Mouse (Mus musculus): ENCODE data around the gene Olfr698.
"Not testable (repeated sequence)": the region's sequence is repeated elsewhere in the genome, so short reads cannot be mapped to it uniquely, and the experiment has no call there.

The Olfr698 gene

GRCm38 (mm10) chr7:106755297-106755696 lies at the start of gene Olfr698:
Olfr698 (minus strand) TSS chr7:106755397.
- DNase-seq (ENCODE audit: low spot score): no peak

GRCm38 (mm10) chr7:106793098-106793497 lies 37.9 kb upstream of the Olfr698 start, which contains the start of gene Olfr699:
Olfr699 (minus strand) TSS chr7:106793198.
- DNase-seq (ENCODE audit: low spot score): no peak

GRCm38 (mm10) chr7:106788330-106788729 lies 33.1 kb upstream of the Olfr698 start:
- DNase-seq (ENCODE audit: low spot score): no peak

GRCm38 (mm10) chr7:106761008-106761407 lies 5.8 kb upstream of the Olfr698 start:
- DNase-seq (ENCODE audit: low spot score): not testable (repeated sequence)

GRCm38 (mm10) chr7:106758800-106759199 lies 3.6 kb upstream of the Olfr698 start:
- no peak for DNase-seq (ENCODE audit: low spot score)

- DNase-seq (ENCODE audit: low spot score): no peak
Measured at GRCm38 (mm10) chr7:106745811-106746210, 9.4 kb downstream of the Olfr698 start.

- no peak for DNase-seq (ENCODE audit: low spot score)
Measured at GRCm38 (mm10) chr7:106742343-106742742, 12.9 kb downstream of the Olfr698 start, which contains the start of gene Olfr697. Olfr697 (minus strand) TSS chr7:106742443.

- DNase-seq (ENCODE audit: low spot score): no peak
Measured at GRCm38 (mm10) chr7:106737028-106737427, 18.2 kb downstream of the Olfr698 start.

- DNase-seq (ENCODE audit: low spot score): no peak
Measured at GRCm38 (mm10) chr7:106733717-106734116, 21.5 kb downstream of the Olfr698 start.

GRCm38 (mm10) chr7:106725654-106726053 lies 29.5 kb downstream of the Olfr698 start:
- DNase-seq (ENCODE audit: low spot score): not testable (repeated sequence)

GRCm38 (mm10) chr7:106716296-106716695 lies 38.9 kb downstream of the Olfr698 start, which contains the start of gene Olfr695:
Olfr695 (minus strand) TSS chr7:106716396.
- DNase-seq (ENCODE audit: low spot score): no peak

GRCm38 (mm10) chr7:106711463-106711862 lies 43.7 kb downstream of the Olfr698 start:
- no peak for DNase-seq (ENCODE audit: low spot score)

GRCm38 (mm10) chr7:106707705-106708104 lies 47.5 kb downstream of the Olfr698 start:
- DNase-seq (ENCODE audit: low spot score): not testable (repeated sequence)

All from retina, embryonic 14.5 days (tissue).